Mouse (Mus musculus): ENCODE measurements at regions not wholly inside any gene's neighbourhood (a gene's known extent, or its start where the extent isn't known, plus 50 kb on each side); places are given as distances from the start of the nearest gene placed in this dataset.

DNA sequence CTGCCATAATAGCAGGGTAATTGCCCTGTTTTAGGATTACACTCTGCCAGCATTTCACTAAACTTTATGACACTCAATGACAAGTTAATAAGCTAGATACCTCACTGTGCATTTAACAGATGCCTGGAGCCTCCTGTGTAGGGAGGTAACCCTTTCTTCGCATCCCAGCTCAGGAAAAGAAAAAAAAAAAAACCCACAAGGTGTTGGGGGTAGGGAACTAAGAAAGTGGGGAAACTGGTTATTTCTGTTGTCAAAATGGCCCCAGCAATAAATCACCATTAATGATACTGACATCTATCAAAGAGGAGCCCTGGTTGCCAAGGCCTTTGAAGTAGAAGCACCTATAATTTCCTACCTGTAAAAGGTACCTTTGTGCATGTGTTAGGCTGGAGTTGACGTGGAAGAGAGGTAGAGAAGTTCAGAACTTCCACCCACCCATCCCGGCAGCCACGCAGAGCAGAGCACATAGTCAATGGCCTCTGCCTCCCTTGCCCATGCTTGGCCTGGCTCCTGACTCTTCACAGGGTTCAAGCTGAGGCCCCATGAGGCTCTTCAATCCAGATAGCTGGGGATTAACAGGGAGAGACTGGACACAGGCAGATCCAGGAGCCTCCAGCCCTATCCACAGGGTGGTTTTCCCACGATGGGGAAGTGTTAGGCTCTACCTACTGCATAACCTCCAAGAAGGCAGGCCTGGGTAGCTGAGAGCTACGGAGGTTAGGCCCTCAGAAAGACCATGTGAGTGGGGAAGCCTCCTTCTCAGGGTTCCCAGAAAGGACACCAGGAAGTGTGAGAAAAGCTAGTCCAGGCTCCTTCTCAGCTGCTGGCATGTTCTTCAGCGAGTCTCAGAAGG, 95.6 kb upstream of the Zfp703 start:
- no peak for TF ChIP-seq GATA1 (IDR thresholded peaks at IDR 0.05; ENCODE audit: borderline replicate concordance, low read length)
- TF ChIP-seq CTCF (IDR thresholded peaks at IDR 0.05; ENCODE audit: low read depth, low read length), result no peak
- no peak for TF ChIP-seq TAL1 (conservative IDR thresholded peaks at IDR 0.05; ENCODE audit: low read depth, low read length)
- TF ChIP-seq POLR2AphosphoS5 (IDR thresholded peaks at IDR 0.05; ENCODE audit: insufficient replicate concordance, low read depth, low read length), result no peak
- TF ChIP-seq GATA2 (IDR thresholded peaks at IDR 0.05; ENCODE audit: borderline replicate concordance, low read depth, low read length), result no peak
